ENCODE assay signal across 7 mouse cellular contexts in genomic region chr9:42428060-42428924, GRCm38 (mm10). TPM values are rescaled to one million over a fixed set of nuclear protein-coding genes. Genes with fewer than 3 reads are reported as not detected.
DNase-seq lines count a peak whose midpoint lies in the region; ATAC-seq and TF ChIP-seq lines count a peak whose summit lies in the region.

No protein-coding gene starts in this region.

- no peak overlapping the region; the same call in 1 of the 2 replicates for H3K27ac ChIP-seq in liver, embryonic 11.5 days (ENCODE audit: low read depth, low read length)
- H3K27ac ChIP-seq in kidney, adult 2 months (ENCODE audit: insufficient read depth, low read depth, low read length), result 0 out of 2 replicates have a peak overlapping the region, but pooled peaks have one; percentile 36
- H3K27ac ChIP-seq in midbrain, embryonic 15.5 days, result no peak overlapping the region

- H3K9ac ChIP-seq in liver, embryonic 11.5 days (ENCODE audit: low read depth, low read length), result no peak overlapping the region; the same call in 1 of the 2 replicates
- no peak overlapping the region for H3K9ac ChIP-seq in midbrain, embryonic 15.5 days

- no peaks in the 10 kb centered on the region for H3K27me3 ChIP-seq in liver, embryonic 11.5 days (replicated peaks; ENCODE audit: control insufficient read depth, insufficient read depth, low read length)
- H3K27me3 ChIP-seq in kidney, adult 2 months (replicated peaks; ENCODE audit: control insufficient read depth, insufficient read depth, low read length), result no peaks in the 10 kb centered on the region
- H3K27me3 ChIP-seq in midbrain, embryonic 15.5 days (replicated peaks), result no peaks in the 10 kb centered on the region

- no peak overlapping the region for H3K4me3 ChIP-seq in liver, embryonic 11.5 days (ENCODE audit: low read depth, low read length)
- H3K4me3 ChIP-seq in kidney, adult 2 months (ENCODE audit: insufficient read depth, low read depth, low read length), result no peak overlapping the region
- H3K4me3 ChIP-seq in midbrain, embryonic 15.5 days, result no peak overlapping the region

- no peak for DNase-seq in liver, embryonic 11.5 days (ENCODE audit: low spot score)
- no peak for DNase-seq in liver
- peak; percentile 74 to 79 for DNase-seq in cerebellum, postnatal 14 days
- peak; percentile 52 for DNase-seq in kidney, adult 2 months
- DNase-seq in urinary bladder, postnatal 25 days (ENCODE audit: low spot score), result no peak

- no peak overlapping the region; the same call in 1 of the 2 replicates for H3K4me2 ChIP-seq in liver, embryonic 11.5 days
- H3K4me2 ChIP-seq in midbrain, embryonic 15.5 days, result no peak overlapping the region

- no peaks in the 10 kb centered on the region for H3K9me3 ChIP-seq in liver, embryonic 11.5 days (ENCODE audit: control insufficient read depth, low read length)
- H3K9me3 ChIP-seq in midbrain, embryonic 15.5 days, result no peaks in the 10 kb centered on the region

- peaks cover 6% of the 10 kb centered on the region for H3K36me3 ChIP-seq in liver, embryonic 11.5 days (ENCODE audit: control insufficient read depth, insufficient read depth, low read length)
- 0 out of 2 replicates have a peak, but pooled peaks cover 2% of the 10 kb centered on the region for H3K36me3 ChIP-seq in kidney, adult 2 months (ENCODE audit: control insufficient read depth, insufficient read depth, low read length)
- no peaks in the 10 kb centered on the region; the same call in 1 of the 2 replicates for H3K36me3 ChIP-seq in midbrain, embryonic 15.5 days (replicated peaks)

- TF ChIP-seq POLR2A in kidney, adult 2 months (IDR thresholded peaks at IDR 0.05; ENCODE audit: low read depth, low read length), result no peak

- 60% methylated on average over 12 of the region's 12 CpGs for WGBS in liver, embryonic 11.5 days
- WGBS in kidney, adult 2 months, result 66% methylated on average over 12 of the region's 12 CpGs
- 82% methylated on average over 12 of the region's 12 CpGs for WGBS in midbrain, embryonic 15.5 days

- peak; percentile 54 for ATAC-seq in liver, embryonic 11.5 days (replicated peaks; ENCODE audit: low FRiP score)
- ATAC-seq in megakaryocyte, adult 5-6 weeks (ENCODE audit: poor library complexity, severe bottlenecking), result peak; percentile 77
- ATAC-seq in midbrain, embryonic 15.5 days (replicated peaks), result no peak

- peaks cover 9% of the 10 kb centered on the region for H3K4me1 ChIP-seq in liver, embryonic 11.5 days (replicated peaks; ENCODE audit: control insufficient read depth, insufficient read depth, low read length)
- H3K4me1 ChIP-seq in kidney, adult 2 months (ENCODE audit: control insufficient read depth, insufficient read depth, low read length), result no peaks in the 10 kb centered on the region
- H3K4me1 ChIP-seq in midbrain, embryonic 15.5 days, result no peaks in the 10 kb centered on the region; the same call in 1 of the 2 replicates

- no peak for TF ChIP-seq CTCF in kidney, adult 2 months (conservative IDR thresholded peaks at IDR 0.05; ENCODE audit: insufficient read depth, insufficient read length, low read depth, low read length)

RNA-seq across cellular contexts. Expression of gene Tecta, which starts 28.6 kb away (rescaled TPM):
- 0.08 TPM in 1 of 2 replicates, not detected in the other for polyA plus RNA-seq in liver, embryonic 11.5 days (2014; fragmentation: Nextera tagmentation; extraction: Ambion mirVana)
- 0.01 and 0.08 TPM in 2 replicates for polyA plus RNA-seq in kidney, adult 2 months (2012; rRNA removed)
- total RNA-seq in megakaryocyte, adult 5-6 weeks (2015), result not detected in 2 replicates
- total RNA-seq in megakaryocyte, adult 5-6 weeks (2017), result not detected in 2 replicates
- 0.41 and 0.60 TPM in 2 replicates for polyA plus RNA-seq in midbrain, embryonic 15.5 days (2015; fragmentation: Nextera tagmentation; extraction: Ambion mirVana)

Comparison
In these comparisons a context has a peak if more than half of its experiments do, and no peak if none do; other contexts are left out.
1. DNase-seq: peak in cerebellum, postnatal 14 days (2 of 2) and kidney, adult 2 months (single experiment); none in liver, embryonic 11.5 days (single experiment), liver (single experiment) and urinary bladder, postnatal 25 days (single experiment).